Mouse (Mus musculus) midbrain, embryonic 15.5 days (tissue): Measurements from ENCODE around the gene Klrb1f. TPM values are rescaled to one million over a fixed set of nuclear protein-coding genes. Genes with fewer than 3 reads are reported as not detected.

Experiments used
- ATAC-seq: fragments of 200-750 bp; cut with Nextera tagmentation; replicated peaks from 2 replicates; pipeline ENCODE4 v1.8.0; 2017; ENCODE audit warnings: moderate TSS enrichment
- H3K27ac ChIP-seq: fragments of 300-500 bp; sonication (generic); 2 replicates; pipeline ENCODE4 v1.5.1; 2015; ENCODE audit warnings: mild to moderate bottlenecking, inconsistent platforms
- H3K27me3 ChIP-seq: fragments of 300-500 bp; sonication (generic); replicated peaks from 2 replicates; pipeline ENCODE4 v1.6.1; 2015; ENCODE audit warnings: inconsistent platforms
- H3K36me3 ChIP-seq: fragments of 300-500 bp; sonication (generic); replicated peaks from 2 replicates; pipeline ENCODE4 v1.6.1; 2015; ENCODE audit warnings: inconsistent platforms
- H3K4me1 ChIP-seq: fragments of 300-500 bp; sonication (generic); 2 replicates; pipeline ENCODE4 v1.6.1; 2015; ENCODE audit warnings: inconsistent platforms
- H3K4me2 ChIP-seq: fragments of 300-500 bp; sonication (generic); 2 replicates; pipeline ENCODE4 v1.6.1; 2015; ENCODE audit warnings: inconsistent platforms, mild to moderate bottlenecking, moderate library complexity
- H3K4me3 ChIP-seq: fragments of 300-500 bp; sonication (generic); 2 replicates; pipeline ENCODE4 v1.5.1; 2015; ENCODE audit warnings: mild to moderate bottlenecking, inconsistent platforms
- H3K9ac ChIP-seq: fragments of 300-500 bp; sonication (generic); 2 replicates; pipeline ENCODE4 v1.6.1; 2015; ENCODE audit warnings: mild to moderate bottlenecking, inconsistent platforms
- H3K9me3 ChIP-seq: fragments of 300-500 bp; sonication (generic); 2 replicates; pipeline ENCODE4 v1.6.1; 2016; ENCODE audit warnings: inconsistent platforms
- WGBS: fragments of 180-500 bp; shearing (Covaris S2); methylation state at CpG from one replicate; pipeline ENCODE4 v1.1.7; 2015; ENCODE audit warnings: mixed read lengths; 5-methylcytosine and 5-hydroxymethylcytosine counted together
- polyA plus RNA-seq: library from polyadenylated mRNA; unstranded; fragments of >200 nt; fragmentation: Nextera tagmentation; extraction: Ambion mirVana; gene quantifications from 2 replicates; pipeline ENCODE4 v1.2.1, GENCODE M21; 2015

Gene Klrb1f
- polyA plus RNA-seq, 1 experiment from 2014 or later = 0.81 TPM

DNA sequence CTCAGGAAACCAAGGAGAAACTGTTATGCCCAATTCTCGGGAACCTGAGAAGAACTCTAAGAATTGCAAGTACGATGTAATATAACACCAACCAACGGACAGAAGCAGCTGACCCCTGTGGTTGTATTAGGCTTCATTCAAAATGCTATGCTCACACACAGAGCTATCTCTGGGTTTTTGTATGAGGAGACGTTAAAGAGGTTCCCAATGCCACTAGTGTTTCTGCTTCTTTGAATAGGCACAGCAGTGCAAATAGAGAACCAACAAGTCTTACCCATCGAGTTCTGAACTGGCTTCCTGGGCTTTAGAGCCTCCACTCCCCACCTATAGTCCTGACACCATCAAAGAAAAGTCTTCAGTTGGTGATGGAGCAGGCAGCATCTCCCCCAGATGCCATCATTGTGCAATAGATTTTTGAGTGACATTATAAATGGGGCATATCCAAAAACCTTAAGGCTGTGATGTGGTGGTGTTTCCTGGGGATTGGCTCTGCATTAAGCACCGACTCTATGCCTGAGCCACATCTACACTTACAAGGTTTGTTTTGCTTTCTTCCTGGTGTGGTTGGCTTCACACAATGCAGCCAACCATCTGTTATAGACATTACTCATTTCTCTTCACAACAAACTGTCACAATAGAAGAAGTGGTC lies 15.4 kb upstream of the Klrb1f start:
- no peak overlapping the region for H3K4me3 ChIP-seq
- H3K9ac ChIP-seq = no peak overlapping the region
- H3K9me3 ChIP-seq = no peaks in the 10 kb centered on the region
- ATAC-seq = no peak
- H3K27me3 ChIP-seq = no peaks in the 10 kb centered on the region
- no peak overlapping the region for H3K27ac ChIP-seq
- H3K36me3 ChIP-seq = no peaks in the 10 kb centered on the region
- WGBS = 62% methylated on average over 6 of the region's 6 CpGs
- H3K4me2 ChIP-seq = no peak overlapping the region
- H3K4me1 ChIP-seq = no peaks in the 10 kb centered on the region

DNA sequence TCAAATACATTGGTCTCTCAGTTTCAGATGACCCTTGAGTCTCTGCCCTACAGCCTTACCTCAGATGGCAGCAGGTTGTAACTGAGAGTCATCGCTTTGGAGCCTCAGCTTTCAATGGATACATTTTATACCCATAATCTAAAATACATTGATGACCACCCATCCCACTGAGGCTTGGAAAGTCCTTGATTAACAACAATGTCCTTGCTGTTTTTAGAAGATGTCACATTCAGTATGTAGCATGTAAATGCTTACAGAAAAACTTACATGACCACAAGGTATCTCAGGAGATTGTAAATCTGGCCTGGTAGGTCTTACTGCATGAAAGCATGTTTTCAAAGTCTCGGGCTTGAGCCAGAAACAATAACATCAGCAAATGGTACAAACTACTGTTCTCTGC lies 14.7 kb upstream of the Klrb1f start:
- WGBS = 95% methylated on average over 2 of the region's 2 CpGs
- H3K27me3 ChIP-seq = no peaks in the 10 kb centered on the region
- ATAC-seq = no peak
- H3K9ac ChIP-seq = no peak overlapping the region
- H3K4me3 ChIP-seq = no peak overlapping the region
- no peak overlapping the region for H3K4me2 ChIP-seq
- H3K27ac ChIP-seq = no peak overlapping the region
- H3K4me1 ChIP-seq = no peaks in the 10 kb centered on the region
- H3K36me3 ChIP-seq = no peaks in the 10 kb centered on the region
- no peaks in the 10 kb centered on the region for H3K9me3 ChIP-seq

DNA sequence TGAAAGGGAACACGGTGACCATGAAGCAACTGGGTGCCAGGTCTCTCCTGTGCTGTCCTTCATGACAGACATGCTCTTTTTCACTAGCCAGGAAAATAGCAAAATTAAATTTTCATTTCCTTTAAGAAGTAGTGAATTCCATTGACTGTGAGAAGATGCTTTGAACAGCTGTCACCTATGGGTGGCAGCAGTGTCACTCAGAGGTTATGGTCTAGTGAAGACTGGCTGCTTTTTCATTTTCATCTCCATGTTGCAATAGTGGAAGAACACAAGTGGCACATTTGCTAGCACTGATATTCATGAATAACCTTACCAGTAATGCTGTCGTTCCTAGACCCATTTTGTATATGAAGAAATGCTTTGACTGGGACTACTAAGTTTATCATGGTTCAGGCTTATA lies 12.3 kb upstream of the Klrb1f start:
- no peak overlapping the region for H3K9ac ChIP-seq
- H3K36me3 ChIP-seq = no peaks in the 10 kb centered on the region
- no peak overlapping the region for H3K27ac ChIP-seq
- no peak overlapping the region for H3K4me3 ChIP-seq
- H3K27me3 ChIP-seq = no peaks in the 10 kb centered on the region
- H3K9me3 ChIP-seq = no peaks in the 10 kb centered on the region
- no peak for ATAC-seq
- no peaks in the 10 kb centered on the region for H3K4me1 ChIP-seq
- H3K4me2 ChIP-seq = no peak overlapping the region
- 84% methylated on average over 2 of the region's 2 CpGs for WGBS

DNA sequence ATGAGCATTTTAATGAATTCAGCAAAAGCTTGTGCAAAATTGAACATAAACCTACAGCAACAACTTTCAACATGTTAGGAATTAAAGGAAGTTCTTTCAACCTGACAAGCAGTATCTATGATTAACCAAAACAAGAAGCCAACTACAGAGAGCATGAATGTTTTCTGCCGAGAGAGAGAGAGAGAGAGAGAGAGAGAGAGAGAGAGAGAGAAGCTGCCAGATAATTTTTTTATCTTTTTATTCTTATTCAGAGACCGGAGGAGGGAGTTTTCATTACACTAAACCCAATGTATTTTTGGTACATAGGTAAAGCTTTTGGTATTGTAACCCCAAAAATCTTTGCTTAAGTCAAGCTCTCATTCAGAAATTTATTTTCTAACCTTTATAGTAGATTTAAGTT lies 10.7 kb upstream of the Klrb1f start:
- H3K27me3 ChIP-seq = no peaks in the 10 kb centered on the region
- no peak overlapping the region for H3K9ac ChIP-seq
- H3K9me3 ChIP-seq = no peaks in the 10 kb centered on the region
- no peak overlapping the region for H3K4me2 ChIP-seq
- no peak for ATAC-seq
- WGBS = 78% methylated on average over 2 of the region's 2 CpGs
- no peak overlapping the region for H3K4me3 ChIP-seq
- H3K4me1 ChIP-seq = no peaks in the 10 kb centered on the region
- no peaks in the 10 kb centered on the region for H3K36me3 ChIP-seq
- H3K27ac ChIP-seq = no peak overlapping the region

DNA sequence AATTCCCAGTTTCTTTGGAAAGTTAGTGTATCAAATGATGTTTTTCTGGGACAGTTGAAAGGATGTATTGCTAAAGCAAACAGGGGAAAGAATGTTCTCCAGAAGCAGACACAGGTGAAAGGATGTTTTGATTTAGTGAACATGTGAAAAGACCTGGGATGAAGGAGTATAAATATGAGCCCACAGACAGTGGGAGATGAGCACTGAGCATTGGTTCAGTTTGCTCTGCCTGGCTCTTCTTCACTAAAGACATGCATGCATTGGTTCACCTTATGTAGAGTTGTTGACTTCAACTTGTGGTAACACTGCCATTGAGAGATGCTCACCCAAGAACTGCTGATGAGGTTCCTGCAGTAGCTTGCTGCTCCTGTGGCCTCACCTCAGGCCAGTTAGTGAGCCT lies 9.4 kb upstream of the Klrb1f start:
- Histone ChIP-seq H3K9me3 (no peaks in the 10 kb centered on the region), H3K4me2 (no peak overlapping the region), H3K4me3 (no peak overlapping the region), H3K27ac (no peak overlapping the region), H3K36me3 (no peaks in the 10 kb centered on the region), H3K4me1 (no peaks in the 10 kb centered on the region), H3K9ac (no peak overlapping the region), H3K27me3 (no peaks in the 10 kb centered on the region)
- ATAC-seq = no peak

DNA sequence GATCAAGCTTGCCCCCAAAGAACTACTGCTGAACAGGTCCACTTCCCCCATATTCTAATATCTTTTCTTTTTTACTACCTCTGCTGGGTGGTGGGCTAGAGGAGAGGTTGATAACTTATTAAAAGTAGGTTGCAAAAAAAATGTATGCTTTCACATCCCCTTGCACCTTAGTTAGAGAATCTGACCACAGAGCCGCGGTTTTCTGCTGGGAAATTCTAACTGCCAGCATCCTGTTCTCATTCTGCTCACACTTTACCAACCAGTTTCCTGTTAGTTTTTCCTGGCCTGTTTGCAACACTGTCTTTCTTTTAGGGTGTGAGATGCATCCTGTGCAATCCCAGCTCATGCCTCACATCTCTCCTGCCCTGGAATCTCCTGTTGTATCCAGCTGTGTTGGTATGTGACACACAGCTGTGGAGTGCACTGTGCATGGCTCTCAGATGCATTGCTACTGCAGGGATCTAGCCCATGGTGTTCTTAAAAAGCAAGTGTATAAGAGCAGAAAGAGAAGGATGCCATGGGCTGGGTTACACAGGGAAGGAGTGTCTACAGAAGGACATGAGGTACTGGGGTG lies 8.7 kb upstream of the Klrb1f start:
- WGBS = 91% methylated on average over 2 of the region's 2 CpGs
- H3K4me1 ChIP-seq = no peaks in the 10 kb centered on the region
- H3K27me3 ChIP-seq = no peaks in the 10 kb centered on the region
- no peak overlapping the region for H3K9ac ChIP-seq
- H3K9me3 ChIP-seq = no peaks in the 10 kb centered on the region
- H3K4me3 ChIP-seq = no peak overlapping the region
- H3K27ac ChIP-seq = no peak overlapping the region
- no peak for ATAC-seq
- H3K4me2 ChIP-seq = no peak overlapping the region
- no peaks in the 10 kb centered on the region for H3K36me3 ChIP-seq

DNA sequence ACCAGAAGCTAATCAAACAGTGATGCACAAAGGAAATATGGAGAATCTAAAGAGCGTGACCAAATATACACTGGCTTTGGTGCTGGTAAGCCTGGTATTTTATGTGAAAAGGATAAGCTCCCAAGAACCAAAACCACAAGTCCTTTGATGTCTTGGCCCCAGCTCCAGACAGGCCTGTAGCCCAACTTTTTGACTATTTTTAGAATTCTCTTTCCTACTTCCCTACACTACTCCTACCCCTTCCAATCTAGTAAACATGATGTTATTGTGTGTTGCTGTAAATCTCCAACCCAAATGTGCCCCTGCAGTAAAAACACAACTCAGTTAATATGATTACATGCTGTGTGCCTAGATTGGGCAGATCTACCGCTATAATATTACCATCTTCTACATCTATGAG lies 4.2 kb upstream of the Klrb1f start:
- Histone ChIP-seq H3K4me3 (no peak overlapping the region), H3K9ac (no peak overlapping the region), H3K4me1 (no peaks in the 10 kb centered on the region), H3K36me3 (no peaks in the 10 kb centered on the region), H3K27ac (no peak overlapping the region), H3K9me3 (no peaks in the 10 kb centered on the region), H3K4me2 (no peak overlapping the region), H3K27me3 (no peaks in the 10 kb centered on the region)
- 98% methylated on average over 2 of the region's 2 CpGs for WGBS
- no peak for ATAC-seq

DNA sequence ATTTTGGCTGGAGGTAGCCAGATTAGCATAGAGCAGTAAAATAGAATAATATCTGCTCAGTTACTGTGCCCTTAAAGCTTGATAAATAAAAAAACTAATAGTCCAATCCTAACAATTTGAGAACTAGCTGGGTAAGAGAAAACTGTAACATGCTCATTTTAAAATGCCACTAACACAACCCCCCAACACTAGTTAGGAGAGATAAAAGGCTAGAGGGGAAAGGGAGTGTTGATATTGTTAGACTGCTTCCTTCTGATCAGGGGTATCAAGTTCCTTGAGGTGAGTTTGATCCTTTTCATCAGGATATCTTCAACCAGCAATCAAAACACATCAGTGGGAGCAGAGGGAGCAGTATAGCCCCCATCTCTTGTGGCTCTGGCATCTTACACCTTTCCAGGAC lies 3.2 kb upstream of the Klrb1f start:
- no peak overlapping the region for H3K27ac ChIP-seq
- ATAC-seq = no peak
- H3K4me1 ChIP-seq = no peaks in the 10 kb centered on the region
- no peak overlapping the region for H3K9ac ChIP-seq
- H3K4me3 ChIP-seq = no peak overlapping the region
- H3K36me3 ChIP-seq = no peaks in the 10 kb centered on the region
- H3K9me3 ChIP-seq = no peaks in the 10 kb centered on the region
- no peak overlapping the region for H3K4me2 ChIP-seq
- no peaks in the 10 kb centered on the region for H3K27me3 ChIP-seq

DNA sequence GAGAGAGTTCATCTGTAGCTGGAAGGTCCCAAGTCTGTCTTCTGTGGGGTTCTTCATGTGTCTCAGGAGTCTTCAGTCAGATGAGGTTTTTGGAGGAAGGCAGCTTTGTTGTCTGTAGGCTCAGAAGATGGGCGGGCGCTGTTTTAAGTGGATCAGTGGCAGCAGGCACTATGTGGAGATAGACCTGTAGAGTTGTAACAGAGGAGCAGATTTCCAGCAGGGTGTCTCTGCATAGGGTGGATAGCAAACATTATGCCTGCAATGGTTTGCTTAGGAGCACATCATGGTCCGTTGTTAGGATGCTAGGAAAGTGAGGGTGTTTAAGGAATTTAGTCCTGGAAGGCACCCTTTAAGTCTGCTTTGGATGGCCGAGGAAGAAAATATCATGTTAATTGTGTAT lies 2.7 kb downstream of the Klrb1f start:
- WGBS = 45% methylated on average over 4 of the region's 4 CpGs
- ATAC-seq = no peak
- H3K27me3 ChIP-seq = no peaks in the 10 kb centered on the region
- H3K4me3 ChIP-seq = no peak overlapping the region
- no peak overlapping the region for H3K27ac ChIP-seq
- H3K4me2 ChIP-seq = no peak overlapping the region
- no peaks in the 10 kb centered on the region for H3K9me3 ChIP-seq
- H3K9ac ChIP-seq = no peak overlapping the region
- no peaks in the 10 kb centered on the region for H3K36me3 ChIP-seq
- H3K4me1 ChIP-seq = peaks cover 9% of the 10 kb centered on the region; the same call in 1 of the 2 replicates

DNA sequence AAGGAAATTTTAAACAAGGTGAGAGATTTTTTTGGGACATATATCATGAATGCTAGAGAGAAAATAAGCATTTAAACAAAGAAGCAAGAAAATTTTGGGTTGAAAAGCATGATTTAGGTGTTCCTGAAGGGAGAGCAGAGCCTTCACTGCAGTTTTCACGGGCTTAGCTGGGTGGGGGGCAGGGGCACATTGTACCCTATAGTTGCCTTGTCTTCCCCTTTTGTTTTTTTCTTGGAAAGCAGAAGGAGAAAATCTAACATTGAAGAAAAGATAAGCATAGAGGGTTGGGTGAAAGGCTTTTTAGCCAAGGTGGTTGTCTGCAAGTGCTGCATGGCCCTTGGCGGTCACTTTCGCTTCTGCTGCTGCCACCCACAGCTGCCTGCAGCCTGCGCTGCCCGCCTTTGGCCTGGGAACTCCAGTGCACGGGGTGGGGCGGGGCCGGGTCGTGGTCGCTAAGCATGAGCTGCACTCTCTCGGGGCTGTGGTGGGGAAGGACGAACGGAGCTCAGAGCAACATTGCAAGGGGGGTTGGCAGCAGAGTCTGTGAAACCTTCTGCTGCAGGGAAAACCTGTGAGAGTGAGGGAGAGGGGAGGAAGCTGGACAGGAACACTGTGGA lies 3.3 kb downstream of the Klrb1f start:
- H3K27me3 ChIP-seq = no peaks in the 10 kb centered on the region
- H3K27ac ChIP-seq = peak overlapping the region; percentile 1; the same call in 1 of the 2 replicates
- peak overlapping the region; percentile 43 for H3K4me3 ChIP-seq
- no peaks in the 10 kb centered on the region for H3K9me3 ChIP-seq
- 0% methylated on average over 13 of the region's 13 CpGs for WGBS
- no peaks in the 10 kb centered on the region for H3K36me3 ChIP-seq
- peak overlapping the region; percentile 70 for H3K4me2 ChIP-seq
- H3K9ac ChIP-seq = peak overlapping the region; percentile 50
- peaks cover 9% of the 10 kb centered on the region; the same call in 1 of the 2 replicates for H3K4me1 ChIP-seq
- peak; percentile 95 for ATAC-seq

DNA sequence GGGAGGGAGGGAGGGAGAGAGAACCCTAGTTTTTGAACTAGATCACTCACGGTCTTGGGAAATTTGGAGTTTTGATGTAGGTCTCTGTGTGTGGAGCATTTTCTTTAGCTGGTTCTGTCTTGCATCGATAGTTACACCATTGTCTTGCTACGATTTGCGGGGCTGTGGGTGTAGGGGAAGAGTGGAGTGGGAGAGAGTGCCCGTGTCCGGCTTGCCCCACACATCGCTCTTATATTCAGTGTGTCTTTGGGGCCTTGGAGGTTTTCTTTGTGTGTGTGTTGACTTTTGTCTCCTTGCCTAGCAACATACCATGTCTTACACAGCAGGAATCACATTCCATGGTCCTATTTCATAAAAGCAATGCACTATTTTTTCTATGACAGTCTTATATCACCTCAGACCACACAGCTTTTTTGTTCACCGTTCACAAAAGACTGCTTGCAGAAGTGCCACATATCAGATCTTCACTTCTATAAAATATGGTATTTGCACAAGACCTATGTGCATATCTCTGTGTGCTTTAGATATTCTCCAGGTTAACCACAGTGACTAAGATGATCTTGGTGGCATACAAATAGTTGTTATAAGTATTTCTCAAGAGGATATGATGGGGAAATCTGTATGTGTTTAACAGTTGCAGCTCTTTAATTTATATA lies 4.0 kb downstream of the Klrb1f start:
- Histone ChIP-seq H3K4me1 (peaks cover 9% of the 10 kb centered on the region; the same call in 1 of the 2 replicates), H3K4me3 (peak overlapping the region; percentile 39), H3K4me2 (peak overlapping the region; percentile 59), H3K36me3 (no peaks in the 10 kb centered on the region), H3K9ac (peak overlapping the region; percentile 31; the same call in 1 of the 2 replicates), H3K9me3 (no peaks in the 10 kb centered on the region), H3K27ac (0 out of 2 replicates have a peak overlapping the region, but pooled peaks have one; percentile 34), H3K27me3 (no peaks in the 10 kb centered on the region)
- peak; percentile 72 for ATAC-seq
- 1% methylated on average over 8 of the region's 8 CpGs for WGBS

DNA sequence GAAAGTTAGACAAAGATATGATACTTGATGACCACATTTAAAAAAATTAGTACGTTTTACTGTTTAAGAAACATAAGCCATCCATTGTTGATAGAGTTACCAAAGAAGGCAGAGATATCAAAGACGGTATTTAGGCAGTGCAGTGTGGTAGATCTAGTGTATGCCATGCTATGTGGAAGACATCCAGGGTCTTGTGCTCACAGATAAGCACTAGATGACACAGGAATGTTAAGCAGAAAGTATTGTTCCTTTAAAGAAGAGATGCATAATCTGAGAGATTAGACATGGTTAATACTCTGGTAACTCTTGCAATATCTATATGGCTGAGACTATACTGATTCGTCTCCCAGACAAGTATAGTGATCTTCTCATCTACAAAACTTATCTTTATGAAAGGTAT lies 5.4 kb downstream of the Klrb1f start:
- H3K9me3 ChIP-seq = no peaks in the 10 kb centered on the region
- 83% methylated on average over 3 of the region's 3 CpGs for WGBS
- H3K4me2 ChIP-seq = no peak overlapping the region
- H3K4me1 ChIP-seq = peaks cover 9% of the 10 kb centered on the region; the same call in 1 of the 2 replicates
- no peaks in the 10 kb centered on the region for H3K36me3 ChIP-seq
- no peaks in the 10 kb centered on the region for H3K27me3 ChIP-seq
- H3K9ac ChIP-seq = no peak overlapping the region
- no peak overlapping the region for H3K27ac ChIP-seq
- no peak for ATAC-seq
- H3K4me3 ChIP-seq = no peak overlapping the region
